Mouse (Mus musculus): ENCODE results near the gene Btbd6.

DNA sequence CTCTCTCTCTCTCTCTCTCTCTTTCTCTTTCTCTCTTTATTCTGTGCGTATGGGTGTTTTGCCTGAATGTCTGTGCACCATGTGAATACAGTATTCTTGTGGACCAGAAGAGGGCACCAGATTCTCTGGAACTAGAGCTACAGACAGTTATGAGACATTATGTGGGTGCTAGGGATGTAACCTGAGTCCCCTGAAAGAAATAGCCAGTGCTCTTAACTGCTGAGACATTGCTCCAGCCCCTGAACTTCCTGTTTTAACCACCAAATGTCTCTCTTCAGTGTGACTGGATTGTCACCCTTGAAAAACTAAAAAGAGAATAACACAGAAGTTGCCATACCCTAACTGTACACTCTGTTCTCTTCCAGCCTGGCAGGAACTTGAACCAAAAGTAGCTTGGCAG lies 50.3 kb downstream of the Btbd6 start:
- no peak for TF ChIP-seq CTCF (IDR thresholded peaks at IDR 0.05; ENCODE audit: borderline replicate concordance, insufficient read depth, low read depth, low read length)
- TF ChIP-seq POLR2A (IDR thresholded peaks at IDR 0.05; ENCODE audit: borderline replicate concordance, insufficient read depth, low read length), result no peak

Measured in cerebellum, adult 2 months (tissue).